Mouse (Mus musculus): ENCODE results near the gene Kdm1a.

The Kdm1a gene

GRCm38 (mm10) chr4:136526412-136526811 lies 76.1 kb downstream of the Kdm1a start:
- no peak for DNase-seq (ENCODE audit: low read depth)

- no peak for DNase-seq (ENCODE audit: low read depth)
Observed at GRCm38 (mm10) chr4:136524309-136524708, 78.2 kb downstream of the Kdm1a start.

- DNase-seq (ENCODE audit: low read depth), result no peak
Observed at GRCm38 (mm10) chr4:136521898-136522297, 80.6 kb downstream of the Kdm1a start.

GRCm38 (mm10) chr4:136519866-136520265 lies 82.7 kb downstream of the Kdm1a start:
- DNase-seq (ENCODE audit: low read depth), result no peak

- DNase-seq (ENCODE audit: low read depth), result no peak
Observed at GRCm38 (mm10) chr4:136518576-136518975, 83.9 kb downstream of the Kdm1a start.

GRCm38 (mm10) chr4:136518141-136518540 lies 84.4 kb downstream of the Kdm1a start:
- no peak for DNase-seq (ENCODE audit: low read depth)

GRCm38 (mm10) chr4:136512905-136513304 lies 89.6 kb downstream of the Kdm1a start:
- DNase-seq (ENCODE audit: low read depth), result no peak

- no peak for DNase-seq (ENCODE audit: low read depth)
Observed at GRCm38 (mm10) chr4:136511708-136512107, 90.8 kb downstream of the Kdm1a start.

- DNase-seq (ENCODE audit: low read depth), result no peak
Observed at GRCm38 (mm10) chr4:136509857-136510256, 92.7 kb downstream of the Kdm1a start.

- peak; percentile 41 for DNase-seq (ENCODE audit: low read depth)
Observed at GRCm38 (mm10) chr4:136505426-136506215, 96.9 kb downstream of the Kdm1a start.
